Mouse (Mus musculus) hindbrain, embryonic 11.5 days (tissue): ENCODE data around the gene Nxpe5. TPM values are rescaled to one million over a fixed set of nuclear protein-coding genes. Genes with fewer than 3 reads are reported as not detected.
A peak's percentile ranks its signal among the peaks of the same experiment; 100 is the strongest.

Experiments used
- ATAC-seq: fragments of 200-750 bp; cut with Nextera tagmentation; 2 replicates; pipeline ENCODE4 v1.8.0; 2017; ENCODE audit warnings: mild to moderate bottlenecking, moderate TSS enrichment, moderate library complexity; ENCODE audit not compliant: low FRiP score
- DNase-seq: peaks from one replicate; pipeline ENCODE4 v3.0.0-alpha.2; 2015; ENCODE audit warnings: low spot score
- H3K27ac ChIP-seq: fragments of 300-500 bp; sonication (generic); 2 replicates; pipeline ENCODE4 v1.5.1; 2014; ENCODE audit warnings: mild to moderate bottlenecking, low read depth, low read length
- H3K27me3 ChIP-seq: fragments of 300-500 bp; sonication (generic); 2 replicates; pipeline ENCODE4 v1.6.1; 2014; ENCODE audit warnings: mild to moderate bottlenecking, low read length, moderate library complexity, mixed read lengths; ENCODE audit not compliant: control insufficient read depth, insufficient read depth
- H3K36me3 ChIP-seq: fragments of 300-500 bp; sonication (generic); 2 replicates; pipeline ENCODE4 v1.6.1; 2014; ENCODE audit warnings: mild to moderate bottlenecking, low read length, moderate library complexity, mixed read lengths; ENCODE audit not compliant: control insufficient read depth, insufficient read depth
- H3K4me1 ChIP-seq: fragments of 300-500 bp; sonication (generic); replicated peaks from 2 replicates; pipeline ENCODE4 v1.6.1; 2014; ENCODE audit warnings: low read length, mixed read lengths; ENCODE audit not compliant: control insufficient read depth, insufficient read depth
- H3K4me2 ChIP-seq: fragments of 300-500 bp; sonication (generic); replicated peaks from 2 replicates; pipeline ENCODE4 v1.6.1; 2014; ENCODE audit warnings: mild to moderate bottlenecking, low read depth, low read length
- H3K4me3 ChIP-seq: fragments of 300-500 bp; sonication (generic); 2 replicates; pipeline ENCODE4 v1.5.1; 2014; ENCODE audit warnings: low read depth, low read length
- H3K9ac ChIP-seq: fragments of 300-500 bp; sonication (generic); 2 replicates; pipeline ENCODE4 v1.6.1; 2014; ENCODE audit warnings: low read depth, low read length
- H3K9me3 ChIP-seq: fragments of 300-500 bp; sonication (generic); 2 replicates; pipeline ENCODE4 v1.6.1; 2016; ENCODE audit warnings: low read length; ENCODE audit not compliant: control insufficient read depth
- WGBS: fragments of 180-500 bp; shearing (Covaris S2); extraction: QIAGEN DNeasy Blood & Tissue Kit; methylation state at CpG from one replicate; pipeline ENCODE4 v1.1.7; 2014; 5-methylcytosine and 5-hydroxymethylcytosine counted together
- polyA plus RNA-seq: library from polyadenylated mRNA; unstranded; fragments of >200 nt; fragmentation: Nextera tagmentation; extraction: Ambion mirVana; gene quantifications from 2 replicates; pipeline ENCODE4 v1.2.1, GENCODE M21; 2014

The Nxpe5 gene
- polyA plus RNA-seq, 1 experiment from 2014 or later, result not detected

DNA sequence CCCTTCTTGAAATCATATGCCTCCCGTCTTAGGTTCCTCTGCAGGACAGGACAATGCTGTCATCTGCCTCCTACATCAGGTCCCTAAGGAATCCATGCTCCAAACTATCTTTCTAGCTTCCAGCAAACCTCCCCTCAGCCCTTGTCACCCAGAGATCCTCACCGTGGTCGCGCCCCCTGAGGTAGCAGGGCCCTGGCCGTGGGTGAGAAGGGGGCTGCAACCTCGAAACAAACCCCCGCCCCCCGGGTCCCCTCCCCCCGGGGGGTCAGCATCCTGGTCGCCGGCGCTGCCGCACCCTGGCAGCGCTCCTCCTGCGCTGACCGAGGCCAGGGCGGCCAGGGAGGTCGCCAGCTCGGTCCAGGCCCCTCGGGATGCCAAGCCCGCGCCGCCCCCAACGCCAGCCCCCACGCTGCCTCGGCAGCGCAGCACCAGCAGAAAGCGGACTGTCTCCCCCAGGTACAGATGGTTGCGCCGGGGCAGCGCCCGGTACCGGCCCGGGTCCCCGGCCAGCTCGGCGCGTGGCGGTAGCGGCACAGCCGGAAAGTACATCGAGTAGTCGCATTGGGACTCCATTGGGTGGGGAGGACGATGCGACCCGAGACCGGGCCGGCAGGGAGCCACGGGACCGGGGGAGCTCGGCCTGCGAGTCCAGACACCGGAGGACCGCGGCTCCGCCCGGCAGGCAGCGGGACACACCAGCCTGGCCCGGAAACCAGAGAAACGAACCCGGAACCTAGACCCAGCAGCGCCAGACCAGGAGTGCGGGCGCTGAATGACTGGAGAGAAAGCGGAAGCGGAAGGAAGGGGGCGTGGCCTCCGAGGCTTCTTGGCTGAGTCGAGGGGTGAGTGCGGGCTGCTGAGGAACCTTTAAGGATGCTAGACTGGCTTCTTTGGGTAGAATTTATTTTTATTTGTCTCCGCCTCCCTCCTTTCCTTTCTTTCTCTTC, 37.8 kb downstream of the Nxpe5 start, which contains the start of gene BC037034:
BC037034 (minus strand) TSS at position 774 of the 947 bp plus-strand sequence.
- Histone ChIP-seq H3K9me3 (no peaks in the 10 kb centered on the region), H3K36me3 (peaks cover 7% of the 10 kb centered on the region; the same call in 1 of the 2 replicates), H3K9ac (peak within 1 kb of the TSS; percentile 84), H3K27ac (peak within 1 kb of the TSS; percentile 72), H3K4me2 (peak within 1 kb of the TSS; percentile 97), H3K4me3 (peak within 1 kb of the TSS; percentile 90), H3K27me3 (no peaks in the 10 kb centered on the region), H3K4me1 (peaks cover 8% of the 10 kb centered on the region)
- ATAC-seq (peak; percentile 91), DNase-seq (peak; percentile 95)
- under 1% methylated on average over 61 of the region's 71 CpGs for WGBS

- no peaks in the 10 kb centered on the region for H3K27me3 ChIP-seq
- H3K36me3 ChIP-seq, result peaks cover 3% of the 10 kb centered on the region; the same call in 1 of the 2 replicates
- no peak for ATAC-seq
- WGBS, result 19% methylated on average over 6 of the region's 6 CpGs
- no peak for DNase-seq
- peak overlapping the region; percentile 84 for H3K9ac ChIP-seq
- peak overlapping the region; percentile 90 for H3K4me3 ChIP-seq
- no peaks in the 10 kb centered on the region for H3K9me3 ChIP-seq
- H3K4me1 ChIP-seq, result peaks cover 8% of the 10 kb centered on the region
- peak overlapping the region; percentile 97 for H3K4me2 ChIP-seq
- H3K27ac ChIP-seq, result 0 out of 2 replicates have a peak overlapping the region, but pooled peaks have one; percentile 72
These were observed 38.5 kb downstream of the Nxpe5 start for GRCm38 (mm10) chr5:138264207-138264578.

DNA sequence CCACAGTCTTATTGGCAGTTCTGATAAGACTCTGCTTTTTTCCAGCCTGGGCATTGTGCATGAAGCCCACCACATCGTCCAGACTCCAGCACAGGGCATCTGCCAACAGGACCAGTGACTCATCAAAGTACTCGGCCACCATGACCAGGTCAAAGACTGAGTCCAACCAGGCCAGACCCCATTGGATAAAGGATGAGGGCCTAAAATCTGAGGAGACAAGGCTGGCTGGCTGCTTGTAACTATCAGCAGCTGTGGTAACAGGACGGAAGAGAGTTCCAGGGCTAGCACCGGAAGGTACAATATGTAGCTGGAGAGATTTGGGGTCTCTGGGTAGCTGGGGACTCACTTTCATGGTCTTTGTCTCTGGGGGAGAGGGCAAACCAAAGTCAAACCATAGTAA, 40.0 kb downstream of the Nxpe5 start:
- H3K4me3 ChIP-seq, result no peak overlapping the region
- H3K9me3 ChIP-seq, result no peaks in the 10 kb centered on the region
- H3K27me3 ChIP-seq, result no peaks in the 10 kb centered on the region
- no peak overlapping the region for H3K9ac ChIP-seq
- H3K36me3 ChIP-seq, result peaks cover 3% of the 10 kb centered on the region; the same call in 1 of the 2 replicates
- H3K4me1 ChIP-seq, result peaks cover 8% of the 10 kb centered on the region
- H3K27ac ChIP-seq, result no peak overlapping the region
- no peak overlapping the region for H3K4me2 ChIP-seq
- no peak for ATAC-seq
- 95% methylated on average over 4 of the region's 4 CpGs for WGBS
- DNase-seq, result no peak

DNA sequence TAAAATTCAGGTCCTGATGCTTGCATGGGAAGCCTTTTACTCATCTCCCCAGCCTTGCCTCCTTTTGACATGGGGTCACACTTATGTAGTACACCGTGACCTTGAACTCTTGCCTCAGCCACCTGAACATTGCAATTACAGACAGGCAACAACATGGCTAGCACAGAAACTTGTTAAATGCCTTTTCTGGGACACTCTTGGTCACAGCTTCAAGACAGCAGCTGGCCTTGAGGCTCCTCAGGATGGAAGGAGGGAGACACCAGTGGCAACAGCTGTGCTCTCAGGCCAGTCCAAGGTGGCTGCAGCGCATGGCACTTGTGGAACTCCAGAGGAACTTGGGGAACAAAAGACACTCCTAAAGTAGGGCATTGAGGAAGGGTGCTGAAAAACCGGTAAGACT, 41.4 kb downstream of the Nxpe5 start:
- no peak overlapping the region for H3K4me3 ChIP-seq
- peaks cover 10% of the 10 kb centered on the region for H3K4me1 ChIP-seq
- no peak overlapping the region for H3K27ac ChIP-seq
- no peak overlapping the region for H3K4me2 ChIP-seq
- 86% methylated on average over 3 of the region's 3 CpGs for WGBS
- H3K36me3 ChIP-seq, result no peaks in the 10 kb centered on the region
- DNase-seq (no peak), ATAC-seq (no peak)
- no peak overlapping the region for H3K9ac ChIP-seq
- H3K27me3 ChIP-seq, result no peaks in the 10 kb centered on the region
- H3K9me3 ChIP-seq, result no peaks in the 10 kb centered on the region

DNA sequence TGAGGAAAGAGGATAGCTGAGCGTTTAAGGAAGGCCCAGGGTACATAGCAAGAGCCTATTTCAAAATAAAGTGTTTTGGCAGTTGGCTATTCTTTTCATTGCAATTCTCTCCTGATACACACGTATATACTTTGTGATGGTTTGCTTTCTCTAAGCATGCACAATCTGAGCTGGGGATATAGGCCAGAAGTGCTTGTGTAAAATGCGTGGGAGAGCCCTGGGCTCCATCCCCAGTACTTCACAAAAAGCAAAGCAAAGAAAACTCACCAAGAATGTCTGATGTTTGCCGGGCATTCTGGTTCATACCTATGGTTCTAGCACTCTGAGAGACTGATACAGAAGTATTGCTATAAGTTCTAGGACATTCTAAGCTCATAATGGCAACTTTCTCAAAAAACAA, 43.3 kb downstream of the Nxpe5 start:
- Histone ChIP-seq H3K4me1 (peaks cover 9% of the 10 kb centered on the region; the same call in 1 of the 2 replicates), H3K4me3 (no peak overlapping the region), H3K36me3 (no peaks in the 10 kb centered on the region), H3K9ac (no peak overlapping the region), H3K4me2 (no peak overlapping the region), H3K27me3 (no peaks in the 10 kb centered on the region), H3K27ac (no peak overlapping the region), H3K9me3 (no peaks in the 10 kb centered on the region)
- DNase-seq, result no peak
- no peak for ATAC-seq
- 85% methylated on average over 4 of the region's 4 CpGs for WGBS

GRCm38 (mm10) chr5:138271232-138271631, 45.5 kb downstream of the Nxpe5 start:
- 56% methylated on average over 3 of the region's 3 CpGs for WGBS
- H3K9me3 ChIP-seq, result no peaks in the 10 kb centered on the region
- H3K9ac ChIP-seq, result 0 out of 2 replicates have a peak overlapping the region, but pooled peaks have one; percentile 15
- H3K4me1 ChIP-seq, result peaks cover 19% of the 10 kb centered on the region
- no peak overlapping the region for H3K27ac ChIP-seq
- no peak for DNase-seq
- ATAC-seq, result no peak
- no peak overlapping the region for H3K4me3 ChIP-seq
- H3K4me2 ChIP-seq, result peak overlapping the region; percentile 17; the same call in 1 of the 2 replicates
- no peaks in the 10 kb centered on the region for H3K36me3 ChIP-seq
- H3K27me3 ChIP-seq, result no peaks in the 10 kb centered on the region

DNA sequence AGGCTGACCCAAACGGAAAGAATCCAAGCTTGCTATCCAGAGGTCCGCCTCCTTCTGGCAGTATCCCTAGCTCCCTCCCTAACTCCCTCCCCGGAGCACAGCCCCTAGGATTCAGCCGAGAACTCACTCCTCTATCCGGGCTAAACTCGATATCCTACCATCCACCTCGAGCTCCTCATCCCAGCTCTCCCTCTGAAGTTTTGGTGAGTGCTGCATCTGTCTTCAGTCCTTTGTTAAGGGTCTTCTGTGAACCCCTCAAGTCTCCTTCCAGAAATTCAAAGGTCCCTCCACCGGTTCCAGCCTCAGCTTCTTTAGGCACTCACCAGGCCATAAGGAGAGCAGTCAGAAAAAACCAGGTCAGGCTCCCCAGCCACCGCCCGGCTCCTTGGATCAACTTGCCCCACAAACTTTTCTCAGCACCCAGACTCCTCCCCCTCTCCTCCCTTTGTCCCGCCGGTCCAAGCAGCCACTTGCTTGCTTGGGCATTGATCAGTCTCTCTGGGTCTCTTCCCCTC, 46.8 kb downstream of the Nxpe5 start, which contains the start of gene Gal3st4:
Gal3st4 (minus strand) TSS at position 432 of the 515 bp plus-strand sequence.
- WGBS, result 2% methylated on average over 12 of the region's 12 CpGs
- no peaks in the 10 kb centered on the region for H3K9me3 ChIP-seq
- DNase-seq (peak; percentile 58), ATAC-seq (0 out of 2 replicates have a peak, but pooled peaks have one; percentile 47)
- H3K36me3 ChIP-seq, result no peaks in the 10 kb centered on the region
- H3K4me1 ChIP-seq, result peaks cover 31% of the 10 kb centered on the region
- peak within 1 kb of the TSS; percentile 56; the same call in 1 of the 2 replicates for H3K9ac ChIP-seq
- H3K27ac ChIP-seq, result peak within 1 kb of the TSS; percentile 42; the same call in 1 of the 2 replicates
- H3K27me3 ChIP-seq, result no peaks in the 10 kb centered on the region
- H3K4me3 ChIP-seq, result peak within 1 kb of the TSS; percentile 26
- H3K4me2 ChIP-seq, result peak within 1 kb of the TSS; percentile 28

- ATAC-seq, result no peak
- no peaks in the 10 kb centered on the region for H3K27me3 ChIP-seq
- no peaks in the 10 kb centered on the region for H3K9me3 ChIP-seq
- WGBS, result 66% methylated on average over 8 of the region's 8 CpGs
- no peaks in the 10 kb centered on the region for H3K36me3 ChIP-seq
- H3K4me1 ChIP-seq, result peaks cover 37% of the 10 kb centered on the region
- no peak overlapping the region for H3K4me2 ChIP-seq
- H3K4me3 ChIP-seq, result no peak overlapping the region
- 0 out of 2 replicates have a peak overlapping the region, but pooled peaks have one; percentile 30 for H3K27ac ChIP-seq
- H3K9ac ChIP-seq, result no peak overlapping the region
- no peak for DNase-seq
These were observed 48.5 kb downstream of the Nxpe5 start for GRCm38 (mm10) chr5:138274186-138274585.
